Mouse (Mus musculus) hematopoietic stem cell, adult 5-6 weeks (primary cell): ENCODE results near the gene Slc38a7. TPM values are rescaled to one million over a fixed set of nuclear protein-coding genes. Genes with fewer than 3 reads are reported as not detected.
"Not testable (repeated sequence)": the region's sequence is repeated elsewhere in the genome, so short reads cannot be mapped to it uniquely, and the experiment has no call there.

Source experiments
- ATAC-seq, 2 experiments: fragments of 125-278 bp in 1 of 2; replicated peaks in 1 of 2; 2 replicates each; pipeline ENCODE4 v1.8.0; 2016 to 2017; ENCODE audit warnings: inconsistent platforms in 2 of 2, mild to moderate bottlenecking in 2 of 2, moderate number of reproducible peaks in 2 of 2, low read depth in 1 of 2, moderate TSS enrichment in 1 of 2; ENCODE audit not compliant: low FRiP score in 2 of 2, poor library complexity in 2 of 2, severe bottlenecking in 2 of 2, insufficient read depth in 1 of 2, low TSS enrichment in 1 of 2
- total RNA-seq: library from RNA; stranded (forward); fragments of 172-1452, 232-1000 nt; gene quantifications from 2 replicates; pipeline ENCODE4 v1.2.3, GENCODE M21; 2017

Slc38a7 gene
- total RNA-seq, 1 experiment from 2014 or later, result 9.5 TPM

DNA sequence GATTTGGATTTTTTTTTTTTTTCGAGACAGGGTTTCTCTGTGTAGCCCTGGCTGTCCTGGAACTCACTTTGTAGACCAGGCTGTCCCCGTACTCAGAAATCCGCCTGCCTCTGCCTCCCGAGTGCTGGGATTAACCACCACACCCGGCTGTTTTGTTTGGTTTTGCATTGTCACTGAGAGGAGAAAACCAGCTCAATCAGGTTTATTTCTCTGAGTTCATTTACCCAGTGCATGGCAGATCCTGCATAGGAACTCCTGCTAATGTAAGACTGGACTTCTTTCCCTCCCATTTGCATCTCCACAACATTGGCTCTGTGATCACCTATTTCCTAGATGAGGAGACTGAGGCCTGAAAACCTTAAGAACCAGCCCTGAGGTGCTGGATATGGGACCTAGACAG, 31.2 kb downstream of the Slc38a7 start:
- no peak for ATAC-seq

DNA sequence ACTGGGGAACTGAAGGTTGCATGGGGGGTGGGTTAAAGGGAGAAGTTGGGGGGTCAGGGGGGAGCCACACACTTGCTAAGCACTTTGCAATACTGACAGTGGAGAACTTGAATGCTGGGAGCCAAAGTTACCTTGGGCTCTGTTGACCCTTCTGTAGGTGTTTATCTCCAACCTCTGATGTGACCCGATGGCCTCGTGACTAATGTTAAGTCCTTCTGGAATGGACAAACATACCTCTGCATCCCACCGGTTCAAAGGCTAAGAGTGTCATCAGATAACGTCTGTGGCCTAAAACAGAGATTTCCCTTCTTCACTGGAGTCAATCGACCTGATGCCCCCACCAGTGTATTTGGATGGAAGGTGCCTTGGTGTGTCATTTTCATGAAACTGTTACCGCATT, 32.1 kb downstream of the Slc38a7 start:
- ATAC-seq, result no peak

DNA sequence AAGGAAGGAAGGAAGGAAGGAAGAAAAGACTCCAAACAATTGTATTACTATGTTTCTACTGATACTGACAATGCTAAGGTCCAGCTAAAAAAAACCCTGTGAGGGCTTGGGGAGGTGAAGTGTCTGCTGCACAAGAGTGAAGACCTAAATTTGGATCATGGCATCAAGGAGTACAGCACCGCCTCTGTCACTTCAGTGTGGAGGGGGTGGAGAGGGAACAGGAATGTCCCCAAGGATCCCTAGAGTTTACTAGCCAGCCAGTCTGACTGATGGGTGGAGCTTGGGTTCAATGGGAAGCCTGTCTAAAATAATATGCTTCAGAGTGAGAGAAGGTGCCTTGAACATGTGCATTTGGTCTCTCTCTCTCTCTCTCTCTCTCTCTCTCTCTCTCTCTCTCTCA, 35.1 kb downstream of the Slc38a7 start:
- ATAC-seq, result no peak

DNA sequence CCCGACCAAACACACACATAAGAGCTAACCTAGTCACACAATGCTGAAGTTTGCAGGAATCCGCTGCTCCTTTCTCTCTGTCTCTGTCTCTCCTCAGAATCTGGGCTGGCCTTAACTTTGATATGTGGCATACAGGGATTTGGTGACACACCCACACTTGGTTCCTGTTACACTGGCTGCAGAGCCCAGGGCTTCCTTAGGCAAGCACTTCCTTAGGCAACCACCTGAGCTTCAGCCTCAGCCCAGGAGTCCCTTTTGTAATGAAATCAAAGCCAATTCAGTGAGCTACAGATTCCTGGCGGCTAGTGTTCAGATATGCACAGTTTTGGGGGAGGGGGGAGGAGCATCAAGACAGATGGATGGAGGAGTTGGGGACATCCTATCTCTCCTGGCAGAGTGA, 35.7 kb downstream of the Slc38a7 start:
- ATAC-seq, result no peak

DNA sequence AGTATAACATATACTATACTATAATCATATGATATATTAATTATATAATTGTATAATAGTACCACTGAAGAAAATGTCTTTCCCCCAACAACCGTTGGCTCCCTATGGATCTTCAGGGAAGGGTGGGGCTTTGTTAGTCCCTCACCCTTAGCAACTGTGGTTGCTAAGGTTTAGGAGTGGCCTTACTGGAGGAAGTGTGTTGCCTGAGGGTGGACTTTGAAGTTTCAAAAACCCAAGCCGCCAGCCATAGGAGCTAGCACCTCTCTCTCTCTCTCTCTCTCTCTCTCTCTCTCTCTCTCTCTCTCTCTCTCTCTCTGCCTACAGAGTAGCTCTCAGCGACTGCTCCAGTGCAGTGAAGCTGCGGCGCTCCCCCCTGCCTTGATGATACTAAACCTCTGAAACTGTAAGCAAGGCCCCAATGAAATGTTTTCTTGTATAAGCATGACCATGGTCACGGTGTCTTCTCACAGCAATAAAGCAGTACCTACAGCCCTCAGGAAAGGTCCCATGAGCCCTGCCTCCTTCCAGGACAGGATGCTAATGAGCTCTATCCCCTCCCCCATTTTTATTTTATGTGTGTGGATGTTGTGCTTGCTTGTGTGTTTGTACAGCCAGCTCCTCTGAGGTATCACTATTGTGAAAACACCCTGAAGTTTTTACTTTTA, 37.2 kb downstream of the Slc38a7 start:
- ATAC-seq, result no peak

DNA sequence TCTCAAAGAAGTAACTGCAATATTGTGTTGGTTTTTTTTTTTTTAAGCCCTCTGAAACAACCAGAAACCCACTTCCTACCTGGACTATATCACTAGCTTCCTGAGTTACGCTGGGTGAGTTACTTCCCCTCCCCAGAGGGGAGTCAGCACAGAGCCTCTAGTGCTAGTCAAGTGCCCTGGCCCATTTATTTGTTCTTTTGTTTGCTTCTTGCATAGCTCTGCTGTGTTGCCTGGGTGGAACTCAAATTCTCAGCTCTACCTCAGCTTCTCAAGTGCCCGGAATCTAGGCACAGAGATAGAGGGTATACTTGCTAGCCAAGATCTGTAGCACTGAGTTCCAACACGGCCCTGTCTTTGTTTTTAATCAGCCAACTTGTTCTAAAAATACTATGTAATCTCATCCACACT, 43.2 kb downstream of the Slc38a7 start:
- ATAC-seq, result 0 out of 4 replicates have a peak, but pooled peaks of 1 of the 2 experiments have one; percentile 12

DNA sequence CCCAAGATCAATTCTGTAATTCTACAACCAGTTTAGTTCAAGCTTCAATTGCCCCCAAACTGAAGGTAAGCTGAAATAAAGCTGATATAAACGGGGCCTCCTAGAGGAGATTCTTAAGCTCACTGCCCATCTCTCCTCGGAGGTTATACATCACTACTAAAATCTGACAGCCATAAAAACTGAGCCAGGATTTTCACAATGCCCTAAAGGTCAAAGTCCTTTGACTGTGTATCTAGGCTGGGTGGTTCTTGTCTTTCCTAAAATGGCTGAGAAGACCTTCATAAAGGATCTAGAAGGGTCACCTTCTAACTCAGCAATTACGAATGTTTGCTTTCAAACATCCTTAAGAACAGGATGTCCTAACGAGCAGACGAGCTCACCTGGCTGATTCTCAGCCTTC, 44.2 kb downstream of the Slc38a7 start:
- ATAC-seq, result no peak

DNA sequence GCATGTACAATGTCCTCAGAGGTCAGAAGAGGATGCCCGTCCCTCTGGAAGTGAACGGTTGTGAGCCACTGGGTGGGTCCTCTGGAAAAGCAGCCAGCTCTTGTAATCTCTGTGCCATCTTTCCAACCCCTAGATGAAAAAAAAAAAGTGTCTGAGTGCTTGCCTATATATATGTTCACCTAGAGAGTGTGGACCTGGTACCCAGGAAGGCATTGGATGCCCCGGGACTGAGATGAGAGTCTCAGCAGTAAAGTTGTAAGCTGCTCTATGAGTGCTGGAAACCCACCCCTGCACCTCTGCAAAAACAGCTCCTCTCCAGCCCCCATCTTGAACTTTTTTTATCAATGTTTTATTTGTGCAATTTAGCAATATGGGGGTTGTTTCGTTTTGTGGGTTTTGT, 44.7 kb downstream of the Slc38a7 start:
- no peak for ATAC-seq

DNA sequence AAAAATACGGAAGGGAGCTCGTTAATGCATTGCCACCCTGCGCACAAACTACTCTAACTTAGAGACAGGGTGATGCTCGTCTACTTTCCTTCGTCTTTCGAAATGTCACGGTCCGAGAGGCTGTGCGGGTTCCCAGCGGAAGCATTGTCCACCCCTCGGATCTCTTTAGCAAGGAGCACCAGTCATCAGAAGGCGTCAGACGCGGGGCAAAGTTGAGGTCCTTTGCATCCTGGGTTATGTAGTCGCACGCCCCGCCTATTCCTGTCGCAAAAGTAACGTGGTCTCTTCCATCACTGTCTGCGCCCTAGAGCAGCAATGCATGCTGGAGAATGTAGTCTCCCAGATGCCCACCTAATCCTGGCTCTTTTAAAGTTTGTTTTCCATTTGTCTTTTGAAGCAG, 45.5 kb downstream of the Slc38a7 start:
- ATAC-seq, result peak; percentile 86 to 91

DNA sequence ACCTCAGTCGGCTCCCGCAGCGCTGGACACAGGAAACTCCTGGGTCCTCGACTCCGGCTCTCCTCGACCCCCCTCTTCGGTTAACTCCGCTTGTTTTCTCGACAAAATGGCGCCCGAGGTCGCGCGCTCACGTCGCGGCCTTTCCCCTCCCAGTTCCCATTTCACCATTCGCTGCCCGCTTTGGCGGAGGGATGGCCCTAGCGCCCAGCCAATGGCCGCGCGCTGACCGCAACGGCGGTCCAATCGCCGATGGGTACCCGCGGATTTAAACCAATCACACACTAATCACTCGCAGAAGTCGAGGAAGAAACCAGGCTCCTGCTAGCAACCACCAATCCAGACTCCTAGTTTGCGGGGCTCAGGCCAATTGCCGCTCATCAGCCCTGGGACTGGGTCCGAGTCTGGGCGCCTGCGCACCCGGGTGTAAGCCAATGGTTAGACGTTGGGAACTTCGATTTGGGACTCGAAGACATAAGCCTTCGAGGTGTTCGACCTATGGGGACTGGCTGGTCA, 46.0 kb downstream of the Slc38a7 start, which contains the start of gene Cnot1:
Gene Cnot1, minus strand, starts transcription at position 134 of the 513 bp plus-strand sequence.
- ATAC-seq, result peak; percentile 87 to 92

DNA sequence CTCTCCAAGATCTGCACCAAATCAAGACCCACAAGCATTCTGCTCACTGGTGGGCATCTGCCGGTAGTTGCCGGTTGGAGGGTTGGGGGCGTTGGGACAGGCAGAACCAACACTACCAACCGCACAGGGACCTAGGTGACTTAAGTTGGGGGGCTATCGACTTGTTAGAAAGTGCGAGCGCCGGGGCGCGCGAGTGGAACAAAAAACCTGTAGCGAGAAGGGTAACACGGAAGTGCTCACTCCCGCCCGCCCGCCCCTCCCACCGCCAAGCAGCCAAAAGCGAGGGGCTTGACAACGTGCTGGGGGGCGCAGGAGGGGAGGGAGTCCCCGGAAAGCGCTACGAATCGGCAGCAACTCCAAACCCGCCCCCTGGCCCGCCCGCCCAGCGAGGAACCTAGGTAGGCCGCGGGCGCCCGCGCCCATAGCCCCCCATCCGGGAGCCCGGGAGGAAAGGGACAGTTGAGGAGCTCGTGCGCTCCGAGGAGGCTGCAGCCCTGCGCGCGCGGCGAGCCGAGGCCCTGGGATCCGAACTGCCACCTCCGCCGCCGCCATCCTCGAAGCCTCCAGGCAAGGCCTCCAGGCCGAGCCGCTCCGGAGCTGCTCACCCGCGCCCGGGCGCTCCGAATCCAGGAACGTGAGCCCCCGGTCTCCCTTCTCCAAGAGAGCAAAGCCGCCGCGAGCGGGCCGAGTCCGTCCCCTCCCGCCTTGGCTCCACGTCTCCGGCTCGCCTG, 46.7 kb downstream of the Slc38a7 start:
- ATAC-seq, result no peak

DNA sequence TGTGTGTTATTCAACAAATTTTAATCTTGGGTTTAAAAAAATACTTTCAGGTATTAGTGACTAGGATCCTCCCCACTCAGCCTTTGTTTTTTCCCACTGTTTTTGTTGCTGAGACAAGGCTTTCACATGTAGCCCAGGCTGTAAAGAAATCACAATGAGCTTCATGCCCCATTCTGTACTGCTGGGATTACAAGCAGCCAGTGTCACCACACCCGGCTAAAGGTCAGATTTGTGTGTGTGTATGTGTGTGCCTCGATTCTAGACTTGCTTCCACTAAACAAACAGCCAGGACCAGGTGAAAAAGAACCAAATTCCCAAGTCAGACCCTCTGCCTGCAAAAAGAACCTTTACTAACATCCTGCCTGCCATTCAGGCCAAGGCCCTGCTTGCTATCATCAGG, 47.9 kb downstream of the Slc38a7 start:
- ATAC-seq, result no peak

DNA sequence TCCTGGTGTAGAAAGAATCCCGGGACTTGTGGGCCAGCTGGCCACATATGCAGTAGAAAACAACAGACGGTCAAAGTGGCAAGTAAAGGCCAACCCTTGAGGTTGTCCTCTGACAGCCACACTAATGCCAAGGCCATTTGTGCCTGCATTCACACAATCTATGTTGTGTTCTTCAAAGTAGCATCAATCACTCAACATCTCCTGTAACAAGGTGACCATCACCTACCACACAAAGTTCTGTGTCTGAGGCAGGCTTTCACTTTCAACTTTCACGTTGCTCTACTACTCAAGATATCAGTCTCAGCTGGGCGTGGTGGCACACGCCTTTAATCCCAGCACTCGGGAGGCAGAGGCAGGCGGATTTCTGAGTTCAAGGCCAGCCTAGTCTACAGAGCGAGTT, 51.1 kb downstream of the Slc38a7 start:
- no peak for ATAC-seq

DNA sequence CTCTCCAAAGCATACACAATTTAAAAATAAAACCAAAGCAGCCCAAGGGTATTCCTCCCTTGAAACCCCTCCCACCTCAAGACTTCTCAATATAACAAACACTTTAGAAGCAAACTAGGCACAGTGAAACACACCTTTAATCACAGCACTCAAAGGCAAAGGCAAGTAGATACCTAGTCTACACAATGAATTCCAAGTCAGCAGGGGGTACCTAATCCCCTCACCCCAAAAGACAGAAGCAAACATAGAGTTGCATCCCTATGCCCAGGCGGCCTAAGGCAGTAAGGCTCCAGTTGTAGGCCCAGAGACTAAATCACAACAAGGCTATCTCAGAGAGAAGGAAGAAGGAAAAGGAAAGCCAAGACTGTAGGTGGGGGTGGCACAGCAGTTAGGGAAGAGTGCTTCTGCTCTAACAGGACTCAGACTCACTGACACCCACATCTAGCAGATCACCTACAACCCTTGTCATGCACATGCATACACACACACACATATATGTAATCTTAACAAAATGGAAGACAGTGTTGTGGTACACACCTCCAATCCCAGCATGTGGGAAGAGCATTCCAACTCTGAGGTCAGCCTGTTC, 51.8 kb downstream of the Slc38a7 start:
- ATAC-seq, result no peak

DNA sequence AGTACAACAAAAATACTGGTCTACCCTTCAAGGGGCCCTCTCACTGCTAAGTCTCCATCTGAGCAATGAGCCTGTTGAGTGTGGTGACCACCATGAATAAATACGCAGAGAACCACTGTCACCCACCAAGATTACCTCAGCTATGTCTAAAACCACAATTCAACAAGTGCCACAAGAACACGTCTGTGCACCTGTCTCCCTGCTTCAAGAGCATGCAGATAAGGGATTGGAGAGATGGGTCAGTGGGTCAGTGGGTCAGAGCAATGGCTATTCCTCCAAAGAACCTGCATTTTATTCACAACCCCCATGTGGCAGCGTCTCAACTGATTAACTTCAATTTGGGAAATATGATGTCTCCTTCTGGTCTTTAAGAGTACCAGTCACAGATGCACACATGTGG, 53.0 kb downstream of the Slc38a7 start:
- no peak for ATAC-seq

DNA sequence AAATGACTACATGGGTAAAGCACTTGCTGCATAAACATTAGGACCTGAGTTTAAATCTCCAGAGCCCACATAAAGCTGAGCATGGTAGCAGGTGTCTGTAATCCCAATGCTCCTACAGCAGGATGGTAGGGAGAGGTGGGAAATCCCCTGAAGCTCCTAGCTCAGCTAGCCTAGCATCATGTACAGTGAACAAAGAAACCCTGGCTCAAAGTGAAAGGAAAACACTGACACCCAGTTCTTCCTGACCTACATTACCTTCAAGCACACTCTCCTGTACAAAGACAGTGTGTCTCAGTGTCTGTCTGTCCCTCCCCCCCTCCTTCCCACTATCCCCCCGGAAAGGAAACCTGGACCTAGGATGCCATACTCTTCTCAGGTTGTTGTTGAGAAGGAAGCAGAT, 53.4 kb downstream of the Slc38a7 start:
- ATAC-seq, result no peak

DNA sequence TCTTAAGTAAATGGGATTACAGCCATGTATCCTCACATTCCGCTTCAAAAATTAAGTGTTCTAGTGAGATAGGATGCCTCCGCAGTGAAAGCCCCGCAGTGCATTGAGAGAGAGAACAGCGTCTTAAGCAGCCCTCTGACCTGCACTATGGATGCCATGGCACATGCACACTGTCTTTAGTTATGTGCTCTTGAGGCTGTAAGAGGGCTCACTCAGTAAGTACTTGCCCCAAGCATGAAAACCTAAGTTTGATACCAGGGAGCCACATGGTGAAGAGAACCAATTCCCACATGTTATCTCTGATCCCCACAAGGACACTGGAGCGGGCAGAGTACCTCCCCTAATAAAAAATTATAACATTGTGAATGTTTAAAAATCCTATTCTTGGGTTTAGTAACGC, 54.2 kb downstream of the Slc38a7 start:
- no peak for ATAC-seq

DNA sequence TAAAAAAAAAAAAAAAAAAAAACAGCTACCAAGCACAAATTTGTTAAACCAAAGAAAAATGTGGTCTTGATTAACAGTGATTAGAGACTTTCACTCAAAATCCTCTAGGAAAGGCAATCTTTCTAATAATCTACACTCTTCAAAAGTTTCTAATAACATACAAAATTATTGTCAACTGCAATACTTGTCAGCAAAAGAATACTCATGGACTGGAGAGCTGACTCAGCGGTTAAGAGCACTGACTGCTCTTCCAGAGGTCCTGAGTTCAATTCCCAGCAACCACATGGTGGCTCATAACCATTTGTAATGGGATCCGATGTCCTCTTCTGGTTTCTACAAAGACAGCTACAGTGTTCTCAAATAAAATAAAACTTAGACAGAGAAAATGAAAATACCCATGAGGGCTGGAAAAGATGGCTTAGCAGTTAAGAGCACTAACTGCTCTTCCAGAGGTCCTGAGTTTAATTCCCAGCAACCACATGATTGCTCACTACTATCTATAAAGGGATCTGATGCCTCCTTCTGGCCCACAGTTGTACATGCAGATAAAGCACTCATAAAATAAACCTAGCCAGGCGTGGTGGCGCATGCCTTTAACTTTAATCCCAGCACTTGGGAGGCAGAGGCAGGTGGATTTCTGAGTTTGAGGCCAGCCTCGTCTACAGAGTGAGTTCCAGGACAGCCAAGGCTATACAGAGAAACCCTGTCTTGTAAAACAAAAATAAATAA, 57.8 kb downstream of the Slc38a7 start:
- not testable (repeated sequence) for ATAC-seq
